Mouse (Mus musculus): ENCODE results near the gene Emilin2.

- TF ChIP-seq CTCF (IDR thresholded peaks at IDR 0.05; ENCODE audit: low read depth), result no peak
- no peak for TF ChIP-seq EP300 (IDR thresholded peaks at IDR 0.05; ENCODE audit: low read depth)
These were observed 43.7 kb upstream of the Emilin2 start for GRCm38 (mm10) chr17:71355526-71355925.
